Mouse (Mus musculus): Measurements from ENCODE around the gene Ackr4. TPM values are rescaled to one million over a fixed set of nuclear protein-coding genes. Genes with fewer than 3 reads are reported as not detected.

Gene Ackr4
- polyA plus RNA-seq, 1 experiment from 2014 or later, result 0.39 TPM

- H3K4me2 ChIP-seq, result no peak overlapping the region
- no peaks in the 10 kb centered on the region for H3K9me3 ChIP-seq (ENCODE audit: low read depth, low read length)
- DNase-seq (peak; percentile 57), ATAC-seq (ENCODE audit: insufficient read depth) (no peak)
- no peaks in the 10 kb centered on the region for H3K27me3 ChIP-seq (ENCODE audit: insufficient read depth, low read length)
- WGBS, result 69% methylated on average over 2 of the region's 2 CpGs
- no peaks in the 10 kb centered on the region for H3K4me1 ChIP-seq (ENCODE audit: insufficient read depth)
- no peaks in the 10 kb centered on the region for H3K36me3 ChIP-seq (ENCODE audit: insufficient read depth)
- TF ChIP-seq CTCF (IDR thresholded peaks at IDR 0.05; ENCODE audit: low read depth), result peak; percentile 59
- H3K27ac ChIP-seq (ENCODE audit: low read depth), result no peak overlapping the region
- no peak overlapping the region for H3K4me3 ChIP-seq (ENCODE audit: low read depth, low read length)
- H3K9ac ChIP-seq, result no peak overlapping the region
Measured at GRCm38 (mm10) chr9:104075808-104076207, 50.9 kb downstream of the Ackr4 start.

GRCm38 (mm10) chr9:104070863-104071604 lies 55.7 kb downstream of the Ackr4 start:
- no peak for TF ChIP-seq CTCF (IDR thresholded peaks at IDR 0.05; ENCODE audit: low read depth)
- no peak overlapping the region for H3K9ac ChIP-seq
- H3K4me2 ChIP-seq, result no peak overlapping the region
- no peak for DNase-seq
- no peak overlapping the region for H3K27ac ChIP-seq (ENCODE audit: low read depth)
- no peaks in the 10 kb centered on the region for H3K4me1 ChIP-seq (ENCODE audit: insufficient read depth)
- H3K36me3 ChIP-seq (ENCODE audit: insufficient read depth), result no peaks in the 10 kb centered on the region
- no peak for ATAC-seq (ENCODE audit: insufficient read depth)
- 66% methylated on average over 8 of the region's 8 CpGs for WGBS
- no peaks in the 10 kb centered on the region for H3K27me3 ChIP-seq (ENCODE audit: insufficient read depth, low read length)
- no peaks in the 10 kb centered on the region for H3K9me3 ChIP-seq (ENCODE audit: low read depth, low read length)
- H3K4me3 ChIP-seq (ENCODE audit: low read depth, low read length), result no peak overlapping the region

GRCm38 (mm10) chr9:104070241-104070640 lies 56.5 kb downstream of the Ackr4 start:
- no peaks in the 10 kb centered on the region for H3K9me3 ChIP-seq (ENCODE audit: low read depth, low read length)
- H3K4me3 ChIP-seq (ENCODE audit: low read depth, low read length), result no peak overlapping the region
- 73% methylated on average over 4 of the region's 4 CpGs for WGBS
- DNase-seq (no peak), ATAC-seq (ENCODE audit: insufficient read depth) (no peak)
- H3K9ac ChIP-seq, result no peak overlapping the region
- H3K4me1 ChIP-seq (ENCODE audit: insufficient read depth), result no peaks in the 10 kb centered on the region
- H3K27ac ChIP-seq (ENCODE audit: low read depth), result no peak overlapping the region
- TF ChIP-seq CTCF (IDR thresholded peaks at IDR 0.05; ENCODE audit: low read depth), result no peak
- H3K27me3 ChIP-seq (ENCODE audit: insufficient read depth, low read length), result no peaks in the 10 kb centered on the region
- no peak overlapping the region for H3K4me2 ChIP-seq
- no peaks in the 10 kb centered on the region for H3K36me3 ChIP-seq (ENCODE audit: insufficient read depth)

GRCm38 (mm10) chr9:104064571-104064970 lies 62.2 kb downstream of the Ackr4 start:
- 31% methylated on average over 1 of the region's 1 CpGs for WGBS

GRCm38 (mm10) chr9:104063244-104063961 lies 63.3 kb downstream of the Ackr4 start, which contains the start of gene Acad11:
Acad11 (plus strand) TSS chr9:104063377.
- Histone ChIP-seq H3K27me3 (ENCODE audit: insufficient read depth, low read length) (no peaks in the 10 kb centered on the region), H3K4me3 (ENCODE audit: low read depth, low read length) (peak within 1 kb of the TSS; percentile 99), H3K9me3 (ENCODE audit: low read depth, low read length) (no peaks in the 10 kb centered on the region), H3K36me3 (ENCODE audit: insufficient read depth) (peaks cover 19% of the 10 kb centered on the region), H3K9ac (peak within 1 kb of the TSS; percentile 74), H3K27ac (ENCODE audit: low read depth) (peak within 1 kb of the TSS; percentile 52; the same call in 1 of the 2 replicates), H3K4me1 (ENCODE audit: insufficient read depth) (peaks cover 6% of the 10 kb centered on the region; the same call in 1 of the 2 replicates), H3K4me2 (peak within 1 kb of the TSS; percentile 90)
- DNase-seq (peak; percentile 93), ATAC-seq (ENCODE audit: insufficient read depth) (peak; percentile 98)
- under 1% methylated on average over 28 of the region's 30 CpGs for WGBS
- no peak for TF ChIP-seq CTCF (IDR thresholded peaks at IDR 0.05; ENCODE audit: low read depth)

More at GRCm38 (mm10) chr9:104064571-104064970, 62.2 kb downstream of the Ackr4 start:
- H3K9ac ChIP-seq, result no peak overlapping the region
- H3K9me3 ChIP-seq (ENCODE audit: low read depth, low read length), result no peaks in the 10 kb centered on the region
- H3K4me1 ChIP-seq (ENCODE audit: insufficient read depth), result peaks cover 6% of the 10 kb centered on the region; the same call in 1 of the 2 replicates
- no peak overlapping the region for H3K4me2 ChIP-seq
- DNase-seq (no peak), ATAC-seq (ENCODE audit: insufficient read depth) (no peak)
- peaks cover 15% of the 10 kb centered on the region for H3K36me3 ChIP-seq (ENCODE audit: insufficient read depth)
- TF ChIP-seq CTCF (IDR thresholded peaks at IDR 0.05; ENCODE audit: low read depth), result no peak
- no peaks in the 10 kb centered on the region for H3K27me3 ChIP-seq (ENCODE audit: insufficient read depth, low read length)
- H3K4me3 ChIP-seq (ENCODE audit: low read depth, low read length), result no peak overlapping the region; the same call in 1 of the 2 replicates
- H3K27ac ChIP-seq (ENCODE audit: low read depth), result no peak overlapping the region

GRCm38 (mm10) chr9:104062430-104063243 lies 64.1 kb downstream of the Ackr4 start, which contains the start of gene Uba5:
Uba5 (minus strand) TSS chr9:104063134.
- under 1% methylated on average over 57 of the region's 59 CpGs for WGBS
- no peak for TF ChIP-seq CTCF (IDR thresholded peaks at IDR 0.05; ENCODE audit: low read depth)
- Histone ChIP-seq H3K27me3 (ENCODE audit: insufficient read depth, low read length) (no peaks in the 10 kb centered on the region), H3K4me1 (ENCODE audit: insufficient read depth) (peaks cover 6% of the 10 kb centered on the region; the same call in 1 of the 2 replicates), H3K9ac (peak within 1 kb of the TSS; percentile 74), H3K27ac (ENCODE audit: low read depth) (peak within 1 kb of the TSS; percentile 52; the same call in 1 of the 2 replicates), H3K9me3 (ENCODE audit: low read depth, low read length) (no peaks in the 10 kb centered on the region), H3K4me2 (peak within 1 kb of the TSS; percentile 90), H3K4me3 (ENCODE audit: low read depth, low read length) (peak within 1 kb of the TSS; percentile 99), H3K36me3 (ENCODE audit: insufficient read depth) (peaks cover 27% of the 10 kb centered on the region)
- peak; percentile 68 for ATAC-seq (ENCODE audit: insufficient read depth)
- peak; percentile 86 for DNase-seq

All from lung, embryonic 14.5 days (tissue).